Mouse (Mus musculus) brain, embryonic 14.5 days (tissue): ENCODE results near the gene Cntnap3.

Experiments
- CTCF ChIP-seq: fragments of 200-500 bp; IDR thresholded peaks from 2 replicates; pipeline ENCODE4 v1.5.1; 2012; ENCODE audit warnings: inconsistent platforms, mild to moderate bottlenecking, moderate library complexity, borderline replicate concordance; ENCODE audit not compliant: insufficient read depth, insufficient read length; ENCODE audit errors: extremely low read depth
- POLR2A ChIP-seq: fragments of 200-500 bp; IDR thresholded peaks from 2 replicates; pipeline ENCODE4 v1.6.1; 2012; ENCODE audit warnings: mild to moderate bottlenecking, inconsistent platforms, borderline replicate concordance; ENCODE audit not compliant: poor library complexity, insufficient read depth, insufficient read length, severe bottlenecking; ENCODE audit errors: extremely low read depth

GRCm38 (mm10) chr13:64917191-64917590 is 13.4 kb upstream of the Cntnap3 start, which contains the start of gene Spata31:
- TF ChIP-seq POLR2A (no peak), CTCF (no peak)
